Mouse (Mus musculus): ENCODE data around the gene Fosb.

GRCm38 (mm10) chr7:19324221-19324620 lies 14.4 kb upstream of the Fosb start:
- TF ChIP-seq CTCF (IDR thresholded peaks at IDR 0.05) (no peak), EP300 (IDR thresholded peaks at IDR 0.05) (no peak)
